Mouse (Mus musculus): ENCODE results near the gene Dhdds.

GRCm38 (mm10) chr4:133942679-133943078 lies 58.0 kb downstream of the Dhdds start:
- TF ChIP-seq CTCF (IDR thresholded peaks at IDR 0.05; ENCODE audit: low read depth) (0 out of 2 replicates have a peak, but pooled peaks have one; percentile 12), EP300 (IDR thresholded peaks at IDR 0.05; ENCODE audit: low read depth) (no peak)
